Mouse (Mus musculus): ENCODE results near the gene Mis18bp1. TPM values are rescaled to one million over a fixed set of nuclear protein-coding genes. Genes with fewer than 3 reads are reported as not detected.

Gene Mis18bp1
- polyA plus RNA-seq, 1 experiment: 109 TPM

- Histone ChIP-seq H3K36me3 (ENCODE audit: control insufficient read depth, insufficient read depth, low read length, poor library complexity, severe bottlenecking) (peaks cover 8% of the 10 kb centered on the region), H3K27ac (ENCODE audit: insufficient read depth, low read length) (peak overlapping the region; percentile 98), H3K27me3 (ENCODE audit: control insufficient read depth, insufficient read depth, low read length, poor library complexity, severe bottlenecking) (no peaks in the 10 kb centered on the region), H3K9me3 (replicated peaks; ENCODE audit: control insufficient read depth, insufficient read depth, low read length, poor library complexity, severe bottlenecking) (peaks cover 2% of the 10 kb centered on the region; the same call in 1 of the 2 replicates), H3K4me3 (ENCODE audit: low read depth, low read length) (no peak overlapping the region), H3K4me1 (ENCODE audit: control insufficient read depth, insufficient read depth, low read length) (peaks cover 6% of the 10 kb centered on the region), H3K9ac (ENCODE audit: low read depth, poor library complexity, severe bottlenecking) (peak overlapping the region; percentile 62)
- TF ChIP-seq EP300 (IDR thresholded peaks at IDR 0.05; ENCODE audit: insufficient read depth, low read depth, low read length) (peak; percentile 88), POLR2A (IDR thresholded peaks at IDR 0.05; ENCODE audit: insufficient read depth, low read length) (no peak), CTCF (IDR thresholded peaks at IDR 0.05; ENCODE audit: low read depth, low read length) (no peak)
Measured at GRCm38 (mm10) chr12:65113925-65114324, 58.5 kb downstream of the Mis18bp1 start.

DNA sequence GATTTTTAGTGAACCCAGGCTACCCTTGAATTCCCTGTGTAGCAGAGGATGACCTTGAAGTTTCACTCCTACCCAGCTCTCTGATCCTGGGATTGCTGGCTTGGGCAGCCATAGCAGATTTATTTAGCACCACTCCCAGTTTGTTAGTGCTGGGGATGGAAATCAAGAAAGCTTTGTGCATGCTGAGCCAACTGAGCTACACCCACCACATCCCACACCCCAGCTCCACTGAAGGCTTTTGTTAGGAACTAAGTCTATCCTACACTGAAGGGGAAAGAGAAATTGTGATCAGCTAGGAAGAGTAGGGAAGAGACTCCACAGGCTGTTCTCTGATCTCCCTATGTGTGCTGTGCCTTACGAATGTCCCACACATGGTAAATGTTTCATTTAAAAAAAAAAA lies 59.6 kb downstream of the Mis18bp1 start:
- Histone ChIP-seq H3K4me1 (ENCODE audit: control insufficient read depth, insufficient read depth, low read length) (peaks cover 6% of the 10 kb centered on the region), H3K9me3 (replicated peaks; ENCODE audit: control insufficient read depth, insufficient read depth, low read length, poor library complexity, severe bottlenecking) (peaks cover 2% of the 10 kb centered on the region; the same call in 1 of the 2 replicates), H3K27me3 (ENCODE audit: control insufficient read depth, insufficient read depth, low read length, poor library complexity, severe bottlenecking) (no peaks in the 10 kb centered on the region), H3K27ac (ENCODE audit: insufficient read depth, low read length) (peak overlapping the region; percentile 87), H3K36me3 (ENCODE audit: control insufficient read depth, insufficient read depth, low read length, poor library complexity, severe bottlenecking) (peaks cover 5% of the 10 kb centered on the region), H3K9ac (ENCODE audit: low read depth, poor library complexity, severe bottlenecking) (peak overlapping the region; percentile 56), H3K4me3 (ENCODE audit: low read depth, low read length) (no peak overlapping the region)
- 0 out of 2 replicates have a peak, but pooled peaks have one; percentile 52 for TF ChIP-seq EP300 (IDR thresholded peaks at IDR 0.05; ENCODE audit: insufficient read depth, low read depth, low read length)
- no peak for TF ChIP-seq POLR2A (IDR thresholded peaks at IDR 0.05; ENCODE audit: insufficient read depth, low read length)

DNA sequence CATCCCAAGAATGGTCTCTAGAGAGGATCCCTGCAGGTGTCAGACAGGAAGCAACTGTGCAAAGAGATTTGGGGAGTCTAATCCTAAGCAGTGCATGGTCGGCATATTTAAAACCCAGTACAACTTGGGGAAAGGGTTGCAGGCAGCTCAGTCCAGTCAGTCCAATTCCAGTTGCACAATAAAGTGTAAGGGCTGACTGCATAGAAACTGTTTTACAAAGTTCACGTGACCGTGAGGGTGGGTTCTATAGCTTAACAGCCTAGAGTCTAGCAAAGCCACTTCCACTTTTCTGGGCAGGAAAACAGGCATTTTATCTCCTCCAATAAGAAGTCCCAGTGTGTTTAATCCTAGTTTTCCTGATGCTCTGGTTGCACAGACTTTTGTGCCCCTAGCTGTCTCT lies 60.9 kb downstream of the Mis18bp1 start:
- H3K9ac ChIP-seq (ENCODE audit: low read depth, poor library complexity, severe bottlenecking): peak overlapping the region; percentile 56; the same call in 1 of the 2 replicates
- H3K4me1 ChIP-seq (ENCODE audit: control insufficient read depth, insufficient read depth, low read length): peaks cover 6% of the 10 kb centered on the region
- TF ChIP-seq POLR2A (IDR thresholded peaks at IDR 0.05; ENCODE audit: insufficient read depth, low read length): no peak
- 0 out of 2 replicates have a peak, but pooled peaks cover under 1% of the 10 kb centered on the region for H3K9me3 ChIP-seq (replicated peaks; ENCODE audit: control insufficient read depth, insufficient read depth, low read length, poor library complexity, severe bottlenecking)
- no peak overlapping the region for H3K4me3 ChIP-seq (ENCODE audit: low read depth, low read length)
- peak overlapping the region; percentile 87 for H3K27ac ChIP-seq (ENCODE audit: insufficient read depth, low read length)
- H3K36me3 ChIP-seq (ENCODE audit: control insufficient read depth, insufficient read depth, low read length, poor library complexity, severe bottlenecking): peaks cover 11% of the 10 kb centered on the region
- no peaks in the 10 kb centered on the region for H3K27me3 ChIP-seq (ENCODE audit: control insufficient read depth, insufficient read depth, low read length, poor library complexity, severe bottlenecking)

DNA sequence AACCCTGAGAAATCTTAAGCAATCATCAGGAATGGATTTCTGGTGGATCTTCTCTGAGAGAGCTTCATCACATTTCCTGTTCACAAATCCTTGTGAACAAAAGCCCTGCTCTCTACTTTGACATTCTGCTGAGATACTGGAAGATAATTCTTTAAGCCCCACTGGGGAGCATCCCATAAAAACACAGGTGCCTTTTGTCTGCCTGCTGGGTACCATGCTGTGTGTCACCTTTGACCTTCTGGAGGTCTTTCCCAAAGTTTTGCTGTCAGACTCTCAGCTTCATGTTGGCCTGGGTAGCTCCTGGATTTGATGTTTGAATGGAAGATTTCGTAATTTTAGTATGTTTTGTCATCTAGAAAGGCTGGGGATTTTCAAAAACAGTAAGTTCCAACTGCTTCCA lies 63.7 kb downstream of the Mis18bp1 start:
- TF ChIP-seq EP300 (IDR thresholded peaks at IDR 0.05; ENCODE audit: insufficient read depth, low read depth, low read length): no peak
- no peak for TF ChIP-seq CTCF (IDR thresholded peaks at IDR 0.05; ENCODE audit: low read depth, low read length)
- no peak for TF ChIP-seq POLR2A (IDR thresholded peaks at IDR 0.05; ENCODE audit: insufficient read depth, low read length)
- Histone ChIP-seq H3K36me3 (ENCODE audit: control insufficient read depth, insufficient read depth, low read length, poor library complexity, severe bottlenecking) (peaks cover 22% of the 10 kb centered on the region), H3K4me3 (ENCODE audit: low read depth, low read length) (no peak overlapping the region), H3K9me3 (replicated peaks; ENCODE audit: control insufficient read depth, insufficient read depth, low read length, poor library complexity, severe bottlenecking) (no peaks in the 10 kb centered on the region), H3K9ac (ENCODE audit: low read depth, poor library complexity, severe bottlenecking) (no peak overlapping the region), H3K27me3 (ENCODE audit: control insufficient read depth, insufficient read depth, low read length, poor library complexity, severe bottlenecking) (no peaks in the 10 kb centered on the region), H3K27ac (ENCODE audit: insufficient read depth, low read length) (peak overlapping the region; percentile 45), H3K4me1 (ENCODE audit: control insufficient read depth, insufficient read depth, low read length) (peaks cover 4% of the 10 kb centered on the region)

Other genes with a start within 250 kb of the Mis18bp1 start
- gene Klhl28, start 207.1 kb downstream of the Mis18bp1 start, polyA plus RNA-seq (2011; ENCODE audit: insufficient read depth, insufficient read length, low read depth, missing spikeins): 19.8 and 20.2 TPM in 2 replicates
- gene Togaram1, start 206.8 kb downstream of the Mis18bp1 start, polyA plus RNA-seq (2011; ENCODE audit: insufficient read depth, insufficient read length, low read depth, missing spikeins): 51.4 and 52.8 TPM in 2 replicates
- 126 and 135 TPM in 2 replicates for gene Prpf39, start 136.3 kb downstream of the Mis18bp1 start, polyA plus RNA-seq (2011; ENCODE audit: insufficient read depth, insufficient read length, low read depth, missing spikeins)
- gene Fkbp3, start 98.6 kb downstream of the Mis18bp1 start, polyA plus RNA-seq (2011; ENCODE audit: insufficient read depth, insufficient read length, low read depth, missing spikeins): 918 and 983 TPM in 2 replicates
- 56.1 and 59.7 TPM in 2 replicates for gene Fancm, start 97.0 kb downstream of the Mis18bp1 start, polyA plus RNA-seq (2011; ENCODE audit: insufficient read depth, insufficient read length, low read depth, missing spikeins)
- gene Wdr20rt, start 52.9 kb upstream of the Mis18bp1 start, polyA plus RNA-seq (2011; ENCODE audit: insufficient read depth, insufficient read length, low read depth, missing spikeins): 0.30 TPM in 1 of 2 replicates, not detected in the other